Mouse (Mus musculus): ENCODE results near the gene Lamb3. TPM values are rescaled to one million over a fixed set of nuclear protein-coding genes. Genes with fewer than 3 reads are reported as not detected.

The Lamb3 gene
- polyA plus RNA-seq, 1 experiment from 2014 or later: 0.17 TPM

GRCm38 (mm10) chr1:193387241-193387640, 179.7 kb downstream of the Lamb3 start:
- DNase-seq (ENCODE audit: low read depth, low spot score): no peak
- no peak for TF ChIP-seq CTCF (IDR thresholded peaks at IDR 0.05)
- POLR2A ChIA-PET: no interaction called here

GRCm38 (mm10) chr1:193389505-193389904, 182.0 kb downstream of the Lamb3 start:
- ChIA-PET POLR2A (no interaction called here), CTCF (interaction anchor here (1.1 to 1.9 kb wide), 3 partner anchors 10 to 12 kb away, joined by 3 to 10 read pairs (median 3); no protein-coding TSS in a partner anchor)
- in situ Hi-C loops (cut with MboI; ENCODE audit: low pct_unique_long_range_greater_than_20kb): loop anchor here (5.0 kb wide), 1 partner anchor 313 kb away; no protein-coding TSS in a partner anchor
- ATAC-seq (no peak), DNase-seq (ENCODE audit: low read depth, low spot score) (no peak)
- H3K27me3 ChIP-seq: no peaks in the 10 kb centered on the region
- TF ChIP-seq CTCF (IDR thresholded peaks at IDR 0.05): no peak

More at GRCm38 (mm10) chr1:193387241-193387640, 179.7 kb downstream of the Lamb3 start:
- ATAC-seq: peak; percentile 11
- H3K27me3 ChIP-seq: no peaks in the 10 kb centered on the region
- CTCF ChIA-PET: interaction anchor here (0.9 to 3.8 kb wide), 12 partner anchors 12 to 318 kb away, joined by 3 to 18 read pairs (median 3); partner anchors contain the start of gene Camk1g
- in situ Hi-C loops (cut with MboI; ENCODE audit: low pct_unique_long_range_greater_than_20kb): loop anchor here (5.0 kb wide), 1 partner anchor 315 kb away; no protein-coding TSS in a partner anchor

GRCm38 (mm10) chr1:193390004-193390403, 182.5 kb downstream of the Lamb3 start:
- ATAC-seq: no peak
- no peak for DNase-seq (ENCODE audit: low read depth, low spot score)
- in situ Hi-C loops (cut with MboI; ENCODE audit: low pct_unique_long_range_greater_than_20kb): loop anchor here (5.0 to 10.0 kb wide), 4 partner anchors 115 to 1235 kb away; no protein-coding TSS in a partner anchor
- no peaks in the 10 kb centered on the region for H3K27me3 ChIP-seq
- no peak for TF ChIP-seq CTCF (IDR thresholded peaks at IDR 0.05)
- CTCF ChIA-PET: interaction anchor here (1.1 to 1.9 kb wide), 2 partner anchors 9 to 13 kb away, joined by 3 to 10 read pairs; no protein-coding TSS in a partner anchor
- POLR2A ChIA-PET: no interaction called here

GRCm38 (mm10) chr1:193392266-193392665, 184.8 kb downstream of the Lamb3 start:
- ChIA-PET POLR2A (no interaction called here), CTCF (interaction anchor here (0.8 kb wide), 1 partner anchor 58 kb away, joined by 3 read pairs; no protein-coding TSS in a partner anchor)
- H3K27me3 ChIP-seq: no peaks in the 10 kb centered on the region
- DNase-seq (ENCODE audit: low read depth, low spot score) (no peak), ATAC-seq (no peak)
- in situ Hi-C loops (cut with MboI; ENCODE audit: low pct_unique_long_range_greater_than_20kb): loop anchor here (5.0 to 10.0 kb wide), 4 partner anchors 113 to 1233 kb away; no protein-coding TSS in a partner anchor
- TF ChIP-seq CTCF (IDR thresholded peaks at IDR 0.05): peak; percentile 70

Other genes starting within 250 kb of the Lamb3 start
- gene Syt14, start 171.9 kb upstream of the Lamb3 start, polyA plus RNA-seq (2021): 2.7 TPM
- 16.2 TPM for gene Diexf, start 77.4 kb upstream of the Lamb3 start, polyA plus RNA-seq (2021)
- 2.2 TPM for gene Irf6, start 54.6 kb upstream of the Lamb3 start, polyA plus RNA-seq (2021)
- gene A130010J15Rik, start 39.7 kb upstream of the Lamb3 start, polyA plus RNA-seq (2021): 7.3 TPM
- not detected for gene Traf3ip3, start 6.0 kb upstream of the Lamb3 start, polyA plus RNA-seq (2021)
- gene Hsd11b1, start 56.4 kb downstream of the Lamb3 start, polyA plus RNA-seq (2021): 0.19 TPM
- gene G0s2, start 65.5 kb downstream of the Lamb3 start, polyA plus RNA-seq (2021): not detected
- 0.69 TPM for gene Camk1g, start 162.6 kb downstream of the Lamb3 start, polyA plus RNA-seq (2021)

All from Patski (cell line).